Mouse (Mus musculus) thymus, adult 2 months (tissue): ENCODE measurements around the gene Fam184a. TPM values are rescaled to one million over a fixed set of nuclear protein-coding genes. Genes with fewer than 3 reads are reported as not detected.
A peak's percentile ranks its signal among the peaks of the same experiment; 100 is the strongest.

Experiments used
- DNase-seq: peaks from one replicate; pipeline ENCODE4 v3.0.0; 2021
- H3K27ac ChIP-seq: fragments of 200-500 bp; 2 replicates; pipeline ENCODE4 v1.5.1; 2012; ENCODE audit warnings: low read length, control low read depth; ENCODE audit not compliant: control insufficient read depth, insufficient read depth
- H3K27me3 ChIP-seq: fragments of 200-500 bp; 2 replicates; pipeline ENCODE4 v1.6.1; 2012; ENCODE audit warnings: mild to moderate bottlenecking, low read length, moderate library complexity, mixed read lengths; ENCODE audit not compliant: control insufficient read depth, insufficient read depth
- H3K36me3 ChIP-seq: fragments of 200-500 bp; 2 replicates; pipeline ENCODE4 v1.6.1; 2012; ENCODE audit warnings: mild to moderate bottlenecking, low read length, moderate library complexity; ENCODE audit not compliant: control insufficient read depth, insufficient read depth
- H3K4me1 ChIP-seq: fragments of 200-500 bp; replicated peaks from 2 replicates; pipeline ENCODE4 v1.6.1; 2012; ENCODE audit warnings: low read length; ENCODE audit not compliant: control insufficient read depth, insufficient read depth
- H3K4me3 ChIP-seq: fragments of 200-500 bp; 2 replicates; pipeline ENCODE4 v1.5.1; 2012; ENCODE audit warnings: mild to moderate bottlenecking, low read length, control low read depth, moderate library complexity; ENCODE audit not compliant: control insufficient read depth, insufficient read depth
- CTCF ChIP-seq: fragments of 200-500 bp; IDR thresholded peaks from 2 replicates; pipeline ENCODE4 v1.5.1; 2012; ENCODE audit warnings: mild to moderate bottlenecking, control low read depth, low read length, moderate library complexity, borderline replicate concordance; ENCODE audit not compliant: control insufficient read depth, poor library complexity, insufficient read depth; ENCODE audit errors: extremely low read depth
- POLR2A ChIP-seq: fragments of 200-500 bp; IDR thresholded peaks from 2 replicates; pipeline ENCODE4 v1.6.1; 2012; ENCODE audit warnings: mild to moderate bottlenecking, low read length, control low read depth, moderate library complexity; ENCODE audit not compliant: control insufficient read depth, poor library complexity, insufficient read depth; ENCODE audit errors: extremely low read depth
- WGBS: fragments of 180-500 bp; shearing (Covaris S2); methylation state at CpG from one replicate; pipeline ENCODE4 v1.1.7; 2018; 5-methylcytosine and 5-hydroxymethylcytosine counted together
- polyA plus RNA-seq: library from polyadenylated mRNA; depleted of rRNA; stranded (reverse); fragments of >200 nt; gene quantifications from 2 replicates; pipeline ENCODE4 v1.2.3, GENCODE M21; 2012; rRNA removed

Gene Fam184a
- polyA plus RNA-seq, 1 experiment = 0.69 TPM

DNA sequence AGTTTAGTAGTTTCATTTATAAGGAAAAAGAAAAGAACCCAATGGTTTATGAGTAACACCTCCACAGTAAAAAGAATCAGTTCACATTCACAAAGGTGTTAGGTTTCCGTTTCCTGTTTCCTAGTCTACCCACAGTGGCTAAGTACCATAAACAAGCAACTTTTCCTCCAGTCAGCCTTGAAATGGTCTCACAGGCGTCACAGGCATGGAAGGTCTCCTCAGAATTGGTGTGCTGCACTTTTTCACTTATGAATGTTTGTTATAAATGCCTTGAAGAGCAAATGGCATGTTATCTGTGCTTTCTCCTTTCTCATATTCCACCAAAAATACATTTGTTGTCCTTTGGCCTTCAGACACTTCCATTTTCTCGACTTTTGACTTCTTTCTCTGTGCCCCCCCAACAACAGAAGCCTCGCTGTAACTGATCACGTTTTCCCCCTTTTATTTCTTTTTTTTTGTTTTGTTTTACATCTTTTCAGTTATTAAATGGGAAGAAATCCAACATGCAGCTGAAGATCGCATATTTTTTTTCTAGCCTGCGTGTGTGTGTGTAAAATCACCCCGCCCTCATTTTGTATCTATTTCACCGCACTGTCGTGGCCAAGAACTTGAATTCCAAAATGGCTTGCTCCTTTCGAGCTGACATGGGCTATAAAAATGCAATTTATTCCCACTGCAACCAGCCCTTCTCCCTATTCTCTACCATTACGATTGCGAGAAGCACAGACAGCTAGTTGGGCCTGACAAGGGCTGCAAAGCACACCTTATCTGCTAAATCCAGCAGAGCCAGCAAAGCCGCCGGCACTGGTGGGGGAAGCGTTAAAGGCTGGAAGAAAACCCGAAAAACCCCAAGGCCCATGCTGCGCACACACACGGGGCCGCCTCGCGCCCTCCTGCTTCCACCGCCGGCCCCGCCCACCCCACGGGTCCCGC lies 154.9 kb downstream of the Fam184a start:
- DNase-seq = peak; percentile 23
- Histone ChIP-seq H3K27me3 (no peaks in the 10 kb centered on the region), H3K4me1 (peaks cover 7% of the 10 kb centered on the region), H3K4me3 (peak overlapping the region; percentile 50), H3K36me3 (0 out of 2 replicates have a peak, but pooled peaks cover 5% of the 10 kb centered on the region), H3K27ac (peak overlapping the region; percentile 73)
- WGBS = 2% methylated on average over 27 of the region's 27 CpGs
- TF ChIP-seq CTCF (no peak), POLR2A (no peak)

DNA sequence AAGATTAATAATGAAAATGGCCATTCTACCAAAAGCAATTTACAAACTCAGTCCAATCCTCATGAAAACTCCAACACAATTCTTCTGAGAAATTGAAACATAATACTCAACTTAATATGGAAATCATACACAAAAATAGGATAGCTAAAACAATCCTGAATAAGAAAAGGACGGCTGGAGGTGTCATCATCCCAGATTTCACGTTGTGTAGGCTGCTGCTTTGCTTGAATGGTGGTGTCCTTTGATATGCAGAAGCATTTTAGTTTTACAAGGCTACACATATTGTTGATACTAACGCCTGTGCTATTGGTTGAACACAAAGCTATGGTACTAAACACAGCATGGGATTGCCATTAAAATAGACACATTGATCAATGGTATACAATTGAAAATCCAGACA lies 165.1 kb downstream of the Fam184a start:
- Histone ChIP-seq H3K4me1 (0 out of 2 replicates have a peak, but pooled peaks cover 4% of the 10 kb centered on the region), H3K27me3 (no peaks in the 10 kb centered on the region), H3K27ac (no peak overlapping the region), H3K4me3 (no peak overlapping the region), H3K36me3 (no peaks in the 10 kb centered on the region)
- no peak for DNase-seq
- 94% methylated on average over 3 of the region's 3 CpGs for WGBS
- no peak for TF ChIP-seq CTCF
- TF ChIP-seq POLR2A = no peak

Other genes with a start within 250 kb of the Fam184a start
- 12.2 and 12.5 TPM in 2 replicates for gene Asf1a, start 154.4 kb downstream of the Fam184a start, polyA plus RNA-seq
- 8.4 and 11.0 TPM in 2 replicates for gene Mcm9, start 120.7 kb downstream of the Fam184a start, polyA plus RNA-seq